Mouse (Mus musculus): ENCODE measurements around the gene Arhgef10l. TPM values are rescaled to one million over a fixed set of nuclear protein-coding genes. Genes with fewer than 3 reads are reported as not detected.

Gene Arhgef10l
- 100 to 1,000 TPM in 3 of 26 experiments, 10 to 100 TPM in 21, 1 to 10 TPM in 2; 6.0 to 133 (median 72.2) TPM for total RNA-seq (2018; cell fraction: chromatin; rRNA removed)
- 10 to 100 TPM in 25 of 26 experiments, 1 to 10 TPM in 1; 4.3 to 41.6 (median 21.9) TPM for total RNA-seq (2018; cell fraction: cytosol; rRNA removed)
- total RNA-seq (2018; cell fraction: nucleus; rRNA removed) = 10 to 100 TPM; 10.1 to 87.5 (median 42.4) TPM
- polyA plus RNA-seq (2018) = 11.9 to 27.5 TPM (median 26.0 TPM) in 3 replicates

DNA sequence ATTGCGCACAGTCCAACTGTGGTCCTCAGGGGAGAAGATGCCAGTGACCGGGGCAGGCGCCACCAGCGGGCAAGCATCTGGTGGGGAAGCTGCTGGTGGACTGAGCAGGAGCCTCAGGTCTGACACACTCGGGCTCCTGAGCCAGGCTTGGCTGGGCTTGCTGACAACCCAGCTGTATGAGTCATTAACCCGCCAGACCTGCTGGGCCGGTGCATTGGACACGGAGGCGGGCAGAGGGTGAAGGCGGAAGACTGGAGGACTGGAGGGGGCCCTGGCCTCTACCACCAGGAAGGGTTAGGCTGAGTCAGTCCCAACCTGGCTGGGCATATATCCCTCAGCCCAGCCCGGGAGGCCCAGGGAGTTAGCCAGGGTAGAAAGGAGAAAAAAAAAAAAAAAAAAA lies at the start of gene Arhgef10l:
TSS of gene Arhgef10l (minus strand) at position 253 of the 400 bp plus-strand sequence.
- Histone ChIP-seq H3K4me3 (ENCODE audit: inconsistent target) (no peak within 1 kb of the TSS), H3K79me2 (ENCODE audit: inconsistent target) (no peaks in the 10 kb centered on the region), H3K36me3 (ENCODE audit: inconsistent target) (no peaks in the 10 kb centered on the region), H3K27ac (no peak within 1 kb of the TSS)
- WGBS (ENCODE audit: missing documents) = 70% methylated on average over 10 of the region's 11 CpGs

DNA sequence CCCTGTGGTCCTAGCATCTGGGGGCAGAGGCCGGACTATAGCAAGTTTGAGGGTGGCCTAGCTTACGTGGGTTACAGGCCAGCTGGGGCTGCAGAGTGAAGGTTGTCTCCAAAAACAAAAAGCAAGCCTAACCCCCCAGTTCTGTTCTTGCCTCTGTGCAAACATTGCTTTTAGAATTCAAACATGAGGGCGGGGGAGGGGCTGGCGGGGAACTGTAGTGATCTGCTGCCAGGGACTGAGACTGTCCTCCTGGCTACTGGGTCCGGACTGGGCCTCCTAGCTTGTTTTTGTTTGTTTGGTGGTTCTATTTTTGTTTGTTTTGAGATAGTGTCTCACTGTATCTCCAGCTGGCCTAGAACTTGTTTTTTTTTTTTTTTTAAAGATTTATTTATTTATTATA lies 48.8 kb upstream of the Arhgef10l start:
- WGBS (ENCODE audit: missing documents) = 95% methylated on average over 5 of the region's 5 CpGs
- Histone ChIP-seq H3K36me3 (ENCODE audit: inconsistent target) (peaks cover 74% of the 10 kb centered on the region), H3K27ac (no peak overlapping the region), H3K4me3 (ENCODE audit: inconsistent target) (no peak overlapping the region), H3K79me2 (ENCODE audit: inconsistent target) (peaks cover 7% of the 10 kb centered on the region; the same call in 1 of the 2 replicates)

DNA sequence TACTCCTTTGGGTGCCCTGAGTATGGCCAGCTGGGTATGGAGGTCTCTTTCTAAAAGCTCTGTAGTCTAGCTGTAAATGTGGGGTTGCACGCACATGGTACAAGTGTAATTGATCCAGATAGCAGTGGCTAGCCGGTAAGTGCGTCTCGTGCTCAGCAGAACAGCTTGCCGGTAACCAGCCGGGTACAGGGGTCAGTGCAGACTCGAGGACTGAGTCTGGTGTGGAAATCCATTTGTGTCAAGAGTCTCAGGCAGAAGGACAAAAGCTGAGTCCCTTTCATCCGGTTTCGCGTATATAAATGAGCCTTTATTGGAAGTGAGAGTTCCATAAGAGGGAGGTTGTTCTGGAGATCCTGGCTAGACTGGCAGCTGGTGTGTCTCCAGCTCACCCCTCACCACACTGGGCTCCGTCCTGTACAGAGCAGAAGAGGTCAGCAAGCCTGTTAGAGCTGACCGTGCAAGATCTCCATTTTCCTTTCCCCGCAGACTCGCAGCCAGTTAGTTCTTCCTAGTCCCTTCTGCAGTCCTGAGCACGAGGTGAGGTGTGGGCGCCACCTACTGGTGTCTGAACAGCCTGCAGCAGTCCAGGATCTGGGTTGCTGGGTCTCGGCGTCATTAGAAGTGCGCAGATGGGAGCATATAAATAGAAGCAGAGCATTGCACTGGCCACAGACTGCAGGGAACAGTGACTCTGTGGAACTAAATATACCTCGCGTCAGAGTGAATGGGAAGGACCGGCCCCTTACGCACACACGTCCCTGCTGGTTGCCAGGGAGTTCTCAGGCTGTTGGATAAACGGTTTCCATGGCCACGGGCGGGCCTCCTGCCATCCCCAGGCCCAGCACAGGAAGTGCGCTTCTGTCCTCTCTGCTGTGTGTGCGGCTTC lies 47.9 kb upstream of the Arhgef10l start:
- 57% methylated on average over 27 of the region's 29 CpGs for WGBS (ENCODE audit: missing documents)
- Histone ChIP-seq H3K36me3 (ENCODE audit: inconsistent target) (peaks cover 80% of the 10 kb centered on the region), H3K79me2 (ENCODE audit: inconsistent target) (peaks cover 16% of the 10 kb centered on the region; the same call in 1 of the 2 replicates), H3K27ac (no peak overlapping the region), H3K4me3 (ENCODE audit: inconsistent target) (no peak overlapping the region)

DNA sequence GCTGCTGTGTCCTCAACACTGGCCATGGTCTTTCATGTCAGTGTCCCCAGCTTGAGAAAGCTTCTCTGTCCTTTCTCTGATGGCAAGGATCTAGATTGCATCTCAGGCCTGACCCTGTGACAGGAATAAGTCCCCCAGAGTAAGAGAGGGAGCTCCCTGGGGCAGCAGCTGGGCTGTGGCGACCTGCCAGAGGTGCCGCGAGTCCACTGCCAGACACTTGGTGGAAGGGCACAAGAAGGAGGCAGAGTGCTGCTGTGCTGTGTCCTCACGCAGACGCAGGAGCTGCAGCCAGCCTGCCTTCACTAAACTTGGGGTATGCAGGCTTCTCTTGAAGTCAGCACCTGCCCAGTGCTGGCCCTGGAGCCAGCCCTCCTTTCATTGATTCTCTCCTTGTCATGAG lies 45.5 kb upstream of the Arhgef10l start:
- no peak overlapping the region for H3K27ac ChIP-seq
- H3K4me3 ChIP-seq (ENCODE audit: inconsistent target) = no peak overlapping the region
- peaks cover 40% of the 10 kb centered on the region for H3K79me2 ChIP-seq (ENCODE audit: inconsistent target)
- H3K36me3 ChIP-seq (ENCODE audit: inconsistent target) = peaks cover 68% of the 10 kb centered on the region
- WGBS (ENCODE audit: missing documents) = 92% methylated on average over 5 of the region's 5 CpGs

DNA sequence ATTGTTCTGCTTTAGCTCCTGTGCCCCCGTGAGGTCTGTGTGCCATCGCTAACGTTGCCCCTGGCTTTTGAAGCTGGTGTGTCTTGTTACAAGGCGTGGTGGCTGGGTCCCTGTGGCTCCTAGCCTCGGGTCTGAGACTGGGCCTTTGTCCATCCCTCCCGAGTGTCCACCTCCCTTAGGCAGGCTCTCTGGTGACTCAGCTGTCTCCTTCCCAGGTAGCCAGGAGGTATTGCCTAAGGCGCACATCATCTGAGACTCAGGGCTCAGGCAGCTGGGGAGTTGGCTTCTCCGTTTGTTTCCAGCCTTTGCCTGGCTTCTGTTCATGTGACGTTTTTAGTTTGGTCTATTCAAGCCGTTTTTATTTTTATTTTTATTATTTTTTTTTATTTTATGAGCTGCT lies 45.0 kb upstream of the Arhgef10l start:
- Histone ChIP-seq H3K79me2 (ENCODE audit: inconsistent target) (peaks cover 45% of the 10 kb centered on the region), H3K27ac (no peak overlapping the region), H3K4me3 (ENCODE audit: inconsistent target) (no peak overlapping the region), H3K36me3 (ENCODE audit: inconsistent target) (peaks cover 63% of the 10 kb centered on the region)
- 95% methylated on average over 10 of the region's 10 CpGs for WGBS (ENCODE audit: missing documents)

DNA sequence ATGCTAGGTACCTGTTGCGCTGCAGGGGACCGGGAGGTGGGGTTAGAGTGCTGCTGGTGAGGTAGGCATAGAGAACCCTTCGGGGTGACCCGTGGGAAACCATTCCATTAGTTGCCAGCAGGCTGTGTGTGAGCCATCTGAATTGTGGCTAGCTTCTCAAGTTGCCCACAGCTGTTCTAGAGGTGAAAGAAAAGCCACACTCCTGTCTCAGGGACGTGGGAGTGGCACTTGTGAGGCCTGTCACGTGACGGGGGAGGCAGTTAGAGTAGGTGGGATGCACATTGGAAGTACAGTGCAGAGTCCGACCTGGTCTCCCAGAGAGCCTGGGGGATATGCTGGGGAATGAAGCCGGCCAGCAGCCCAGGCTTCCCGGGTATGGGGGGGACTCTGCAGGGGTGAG lies 43.8 kb upstream of the Arhgef10l start:
- Histone ChIP-seq H3K79me2 (ENCODE audit: inconsistent target) (peaks cover 57% of the 10 kb centered on the region), H3K27ac (no peak overlapping the region), H3K4me3 (ENCODE audit: inconsistent target) (no peak overlapping the region), H3K36me3 (ENCODE audit: inconsistent target) (peaks cover 54% of the 10 kb centered on the region)
- 96% methylated on average over 9 of the region's 10 CpGs for WGBS (ENCODE audit: missing documents)

DNA sequence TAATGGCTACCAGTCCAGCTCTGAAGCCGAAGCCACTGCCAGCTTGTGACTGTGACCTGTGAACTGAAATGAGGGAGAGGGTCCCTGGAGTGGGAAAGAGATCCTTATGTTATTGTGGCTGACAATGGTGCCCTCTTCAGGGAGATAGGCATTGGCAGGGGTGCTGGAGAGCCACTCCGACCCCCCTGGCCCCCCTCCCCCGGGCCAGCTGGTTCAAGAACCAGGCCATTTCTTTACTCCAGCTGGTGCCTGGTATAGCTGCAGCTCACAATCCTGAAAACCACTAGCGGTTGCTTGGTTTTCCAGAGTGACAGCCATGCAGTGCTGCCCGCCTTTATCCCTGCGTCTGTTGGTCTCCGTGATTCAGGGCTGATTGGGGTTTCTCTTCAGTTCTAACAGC lies 43.3 kb upstream of the Arhgef10l start:
- Histone ChIP-seq H3K36me3 (ENCODE audit: inconsistent target) (peaks cover 49% of the 10 kb centered on the region), H3K79me2 (ENCODE audit: inconsistent target) (peaks cover 62% of the 10 kb centered on the region), H3K27ac (no peak overlapping the region), H3K4me3 (ENCODE audit: inconsistent target) (no peak overlapping the region)
- 98% methylated on average over 7 of the region's 7 CpGs for WGBS (ENCODE audit: missing documents)

DNA sequence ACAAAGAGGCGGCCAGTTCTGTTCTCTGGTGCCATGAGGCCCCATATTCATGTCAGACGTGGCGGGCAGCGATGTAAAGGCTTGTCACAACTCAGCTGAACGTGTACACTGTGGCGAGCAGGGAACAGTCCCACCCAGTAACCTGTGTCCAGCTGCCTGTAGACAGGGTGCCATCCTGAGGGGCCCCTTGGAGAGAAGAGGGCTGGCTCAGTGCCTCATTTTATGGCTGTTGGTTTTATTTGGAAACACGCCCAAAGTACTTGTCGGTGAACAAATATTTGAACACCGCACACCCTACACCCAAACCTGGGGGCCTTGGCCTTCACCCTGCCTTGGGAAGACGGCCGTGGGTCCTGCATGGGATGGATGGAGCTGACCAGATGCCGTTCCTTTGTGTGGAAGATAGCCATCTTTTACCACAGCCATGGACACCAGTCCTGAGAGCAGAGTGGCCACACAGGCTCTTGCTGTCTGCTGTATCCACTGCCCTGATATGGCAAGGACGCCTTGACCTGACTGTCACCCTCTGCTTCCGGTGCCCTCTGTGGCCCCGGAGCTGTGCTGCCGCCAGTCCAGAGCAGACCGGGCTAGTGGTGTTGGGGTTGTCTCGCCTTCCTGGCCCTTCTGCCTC lies 42.6 kb upstream of the Arhgef10l start:
- 94% methylated on average over 18 of the region's 18 CpGs for WGBS (ENCODE audit: missing documents)
- no peak overlapping the region for H3K27ac ChIP-seq
- H3K4me3 ChIP-seq (ENCODE audit: inconsistent target) = no peak overlapping the region
- peaks cover 69% of the 10 kb centered on the region for H3K79me2 ChIP-seq (ENCODE audit: inconsistent target)
- peaks cover 48% of the 10 kb centered on the region for H3K36me3 ChIP-seq (ENCODE audit: inconsistent target)

DNA sequence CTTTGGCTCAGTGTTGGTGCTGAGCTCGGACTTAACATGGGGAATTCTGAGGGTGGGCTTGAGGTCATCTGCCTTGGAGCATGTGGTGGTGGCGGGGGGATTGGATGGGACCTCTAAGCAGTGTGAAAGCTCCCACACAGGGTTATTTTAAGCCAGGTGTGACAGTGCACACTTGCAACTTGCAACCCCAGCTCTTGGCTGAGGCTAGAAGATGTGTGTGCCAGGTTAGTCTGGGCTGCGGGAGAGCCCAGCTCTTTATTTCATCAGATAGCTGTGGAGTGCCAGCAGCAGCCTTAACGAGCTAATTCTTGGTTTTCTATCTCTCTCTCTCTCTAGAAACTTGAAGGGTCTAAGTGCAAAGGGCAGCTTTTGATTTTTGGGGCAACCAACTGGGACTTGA lies 41.8 kb upstream of the Arhgef10l start:
- Histone ChIP-seq H3K4me3 (ENCODE audit: inconsistent target) (no peak overlapping the region), H3K79me2 (ENCODE audit: inconsistent target) (peaks cover 75% of the 10 kb centered on the region), H3K36me3 (ENCODE audit: inconsistent target) (peaks cover 44% of the 10 kb centered on the region), H3K27ac (no peak overlapping the region)
- WGBS (ENCODE audit: missing documents) = 92% methylated on average over 4 of the region's 4 CpGs

DNA sequence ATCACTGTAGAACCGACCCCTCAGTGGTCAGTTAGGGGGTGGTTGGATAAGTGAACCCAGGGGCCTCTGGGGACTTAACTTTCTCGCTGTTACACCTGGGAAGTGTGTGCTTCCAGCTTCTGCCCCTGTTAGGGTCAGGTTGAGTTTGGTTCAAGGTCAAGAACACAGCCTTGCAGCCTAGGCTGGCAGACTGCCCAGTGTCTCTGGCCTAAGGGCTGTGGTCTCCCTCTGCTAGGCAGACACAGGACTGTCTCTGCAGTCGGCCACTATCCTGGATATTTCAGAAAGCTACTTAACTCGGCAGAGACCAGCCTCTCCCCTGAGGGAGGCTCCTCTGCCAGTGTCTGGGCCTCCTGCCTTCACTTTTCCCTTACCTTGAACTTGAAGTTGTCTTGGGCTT lies 38.4 kb upstream of the Arhgef10l start:
- peaks cover 13% of the 10 kb centered on the region for H3K36me3 ChIP-seq (ENCODE audit: inconsistent target)
- H3K4me3 ChIP-seq (ENCODE audit: inconsistent target) = no peak overlapping the region
- H3K27ac ChIP-seq = no peak overlapping the region
- peaks cover 64% of the 10 kb centered on the region for H3K79me2 ChIP-seq (ENCODE audit: inconsistent target)
- 72% methylated on average over 4 of the region's 4 CpGs for WGBS (ENCODE audit: missing documents)

DNA sequence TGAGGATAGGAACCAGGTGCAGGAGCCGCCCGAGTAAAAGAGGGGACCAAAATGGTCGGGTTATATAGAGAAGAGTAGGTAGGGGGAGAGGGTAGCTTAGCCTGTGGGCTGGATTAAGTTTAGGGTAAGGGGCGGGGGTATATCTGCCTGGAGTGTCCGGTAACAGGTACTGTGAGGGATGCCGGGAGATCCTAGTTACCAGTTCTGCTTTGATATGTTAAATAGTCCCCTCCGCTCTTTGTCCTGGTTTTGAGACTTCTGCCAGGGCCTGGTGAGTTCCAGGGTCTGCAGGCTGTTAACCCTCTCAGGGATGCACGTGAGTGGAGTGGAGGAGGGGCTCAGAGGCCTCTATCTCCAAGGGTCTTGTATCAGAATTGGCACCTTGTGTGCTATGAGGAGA lies 37.8 kb upstream of the Arhgef10l start:
- H3K4me3 ChIP-seq (ENCODE audit: inconsistent target) = no peak overlapping the region; the same call in 1 of the 2 replicates
- peaks cover 8% of the 10 kb centered on the region for H3K36me3 ChIP-seq (ENCODE audit: inconsistent target)

DNA sequence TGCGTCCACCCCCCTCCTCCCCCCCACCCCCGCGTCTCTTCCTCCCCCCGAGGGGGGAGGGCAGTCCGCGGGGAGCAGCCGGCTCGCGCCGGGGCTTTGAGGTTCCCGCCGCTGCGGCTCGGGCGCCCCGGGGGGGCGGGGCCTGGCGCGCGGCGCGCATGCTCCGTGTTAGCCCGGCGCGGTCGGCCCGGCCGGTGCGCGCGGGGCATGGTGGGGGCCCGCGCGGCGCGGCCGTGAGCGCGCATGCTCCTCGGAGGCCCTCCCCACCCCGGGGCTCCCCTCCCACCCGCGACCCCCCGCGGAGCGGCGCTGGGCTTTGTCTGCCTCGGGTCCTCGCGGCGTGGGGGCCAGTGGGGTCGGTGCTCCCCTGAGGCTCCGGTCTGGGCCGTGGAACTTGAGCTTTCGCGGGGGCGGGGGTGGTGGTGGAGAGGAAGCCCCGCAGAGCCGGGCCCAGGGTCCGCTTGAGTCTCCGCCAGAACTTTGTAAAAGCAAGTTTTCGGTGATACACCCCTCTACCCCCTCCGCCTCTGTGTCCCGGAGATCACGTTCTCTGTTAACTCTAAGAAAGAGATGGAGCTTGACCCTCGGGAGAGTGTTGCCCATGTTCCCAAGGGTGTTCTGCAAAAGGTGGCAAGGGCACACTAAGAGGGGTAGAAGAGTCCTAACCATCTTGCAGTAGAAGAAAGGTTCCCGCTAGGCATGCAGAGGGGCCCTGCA lies 37.0 kb upstream of the Arhgef10l start:
- Histone ChIP-seq H3K79me2 (ENCODE audit: inconsistent target) (peaks cover 50% of the 10 kb centered on the region), H3K36me3 (ENCODE audit: inconsistent target) (no peaks in the 10 kb centered on the region), H3K27ac (0 out of 2 replicates have a peak overlapping the region, but pooled peaks have one; percentile 10), H3K4me3 (ENCODE audit: inconsistent target) (peak overlapping the region; percentile 47)
- WGBS (ENCODE audit: missing documents) = 2% methylated on average over 57 of the region's 68 CpGs

More for the DNA sequence above, 37.8 kb upstream of the Arhgef10l start:
- Histone ChIP-seq H3K79me2 (ENCODE audit: inconsistent target) (peaks cover 59% of the 10 kb centered on the region), H3K27ac (no peak overlapping the region)
- WGBS (ENCODE audit: missing documents) = 48% methylated on average over 8 of the region's 8 CpGs

DNA sequence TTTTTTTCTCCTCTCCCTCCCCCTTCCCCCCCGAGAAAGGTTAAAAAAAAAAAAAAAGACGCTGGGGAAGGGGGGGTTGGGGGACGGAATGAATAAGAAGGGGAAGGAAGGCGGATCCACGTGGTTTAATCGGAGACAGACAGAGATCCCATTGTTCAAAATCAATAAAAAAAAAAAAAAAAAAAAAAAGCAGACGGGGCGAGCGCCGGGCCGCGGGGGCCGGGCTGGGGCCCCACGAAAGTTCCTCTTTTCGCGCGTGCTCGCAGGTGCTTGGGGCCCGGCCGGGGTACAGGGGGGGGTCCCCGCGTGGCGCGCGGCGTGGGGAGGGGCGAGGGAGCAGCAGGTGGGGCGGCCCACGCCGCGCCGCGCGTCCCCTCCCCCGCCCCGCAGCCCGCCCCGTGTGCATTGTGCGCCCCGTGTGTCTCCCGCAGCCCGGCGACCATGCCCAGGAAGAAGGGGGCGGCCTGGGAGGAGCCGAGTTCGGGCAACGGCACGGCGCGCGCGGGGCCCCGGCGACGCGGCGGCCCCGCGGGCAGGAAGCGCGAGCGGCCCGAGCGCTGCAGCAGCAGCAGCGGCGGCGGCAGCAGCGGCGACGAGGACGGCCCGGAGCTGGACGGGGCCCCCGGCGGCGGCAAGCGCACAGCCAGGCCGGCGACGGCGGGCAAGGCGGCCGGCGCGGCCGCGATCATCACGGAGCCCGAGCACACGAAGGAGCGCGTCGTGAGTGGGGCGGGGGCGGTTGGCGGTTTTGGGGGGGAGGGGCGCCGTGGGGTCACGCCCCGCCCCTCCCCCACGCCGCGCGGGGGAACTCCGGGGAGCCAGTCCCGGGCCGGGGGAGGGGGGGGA lies 36.1 kb upstream of the Arhgef10l start:
- Histone ChIP-seq H3K79me2 (ENCODE audit: inconsistent target) (peaks cover 42% of the 10 kb centered on the region), H3K36me3 (ENCODE audit: inconsistent target) (no peaks in the 10 kb centered on the region), H3K27ac (peak overlapping the region; percentile 86), H3K4me3 (ENCODE audit: inconsistent target) (peak overlapping the region; percentile 64)
- 2% methylated on average over 41 of the region's 107 CpGs for WGBS (ENCODE audit: missing documents)

All from macrophage (primary cell).